Mouse (Mus musculus) limb, embryonic 10.5 days (tissue): ENCODE data around the gene Hist1h4j. TPM values are rescaled to one million over a fixed set of nuclear protein-coding genes. Genes with fewer than 3 reads are reported as not detected.
A peak's percentile ranks its signal among the peaks of the same experiment; 100 is the strongest.
"Not testable (repeated sequence)": the region's sequence is repeated elsewhere in the genome, so short reads cannot be mapped to it uniquely, and the experiment has no call there.

ENCODE experiments used
- DNase-seq: peaks from one replicate; pipeline ENCODE4 v3.0.0-alpha.2; 2017; ENCODE audit warnings: low spot score
- H3K27ac ChIP-seq: fragments of 300-500 bp; sonication (generic); 2 replicates; pipeline ENCODE4 v1.5.1; 2016; ENCODE audit warnings: mild to moderate bottlenecking
- H3K27me3 ChIP-seq: fragments of 300-500 bp; sonication (generic); 2 replicates; pipeline ENCODE4 v1.6.1; 2016; ENCODE audit warnings: low read depth, mild to moderate bottlenecking; ENCODE audit not compliant: poor library complexity, severe bottlenecking
- H3K36me3 ChIP-seq: fragments of 300-500 bp; sonication (generic); 2 replicates; pipeline ENCODE4 v1.6.1; 2016; ENCODE audit warnings: mild to moderate bottlenecking, moderate library complexity
- H3K4me1 ChIP-seq: fragments of 300-500 bp; sonication (generic); 2 replicates; pipeline ENCODE4 v1.6.1; 2016
- H3K4me3 ChIP-seq: fragments of 300-500 bp; sonication (generic); 2 replicates; pipeline ENCODE4 v1.5.1; 2016; ENCODE audit warnings: mild to moderate bottlenecking, moderate library complexity
- H3K9me3 ChIP-seq: fragments of 300-500 bp; sonication (generic); replicated peaks from 2 replicates; pipeline ENCODE4 v1.6.1; 2016; ENCODE audit warnings: mild to moderate bottlenecking
- WGBS: fragments of 180-500 bp; shearing (Covaris S2); methylation state at CpG from one replicate; pipeline ENCODE4 v1.1.7; 2016; 5-methylcytosine and 5-hydroxymethylcytosine counted together
- polyA plus RNA-seq: library from polyadenylated mRNA; unstranded; fragments of >200 nt; fragmentation: Nextera tagmentation; extraction: Ambion mirVana; gene quantifications from 2 replicates; pipeline ENCODE4 v1.2.1, GENCODE M21; 2016

The Hist1h4j gene
- polyA plus RNA-seq, 1 experiment from 2014 or later, result 1.6 TPM

DNA sequence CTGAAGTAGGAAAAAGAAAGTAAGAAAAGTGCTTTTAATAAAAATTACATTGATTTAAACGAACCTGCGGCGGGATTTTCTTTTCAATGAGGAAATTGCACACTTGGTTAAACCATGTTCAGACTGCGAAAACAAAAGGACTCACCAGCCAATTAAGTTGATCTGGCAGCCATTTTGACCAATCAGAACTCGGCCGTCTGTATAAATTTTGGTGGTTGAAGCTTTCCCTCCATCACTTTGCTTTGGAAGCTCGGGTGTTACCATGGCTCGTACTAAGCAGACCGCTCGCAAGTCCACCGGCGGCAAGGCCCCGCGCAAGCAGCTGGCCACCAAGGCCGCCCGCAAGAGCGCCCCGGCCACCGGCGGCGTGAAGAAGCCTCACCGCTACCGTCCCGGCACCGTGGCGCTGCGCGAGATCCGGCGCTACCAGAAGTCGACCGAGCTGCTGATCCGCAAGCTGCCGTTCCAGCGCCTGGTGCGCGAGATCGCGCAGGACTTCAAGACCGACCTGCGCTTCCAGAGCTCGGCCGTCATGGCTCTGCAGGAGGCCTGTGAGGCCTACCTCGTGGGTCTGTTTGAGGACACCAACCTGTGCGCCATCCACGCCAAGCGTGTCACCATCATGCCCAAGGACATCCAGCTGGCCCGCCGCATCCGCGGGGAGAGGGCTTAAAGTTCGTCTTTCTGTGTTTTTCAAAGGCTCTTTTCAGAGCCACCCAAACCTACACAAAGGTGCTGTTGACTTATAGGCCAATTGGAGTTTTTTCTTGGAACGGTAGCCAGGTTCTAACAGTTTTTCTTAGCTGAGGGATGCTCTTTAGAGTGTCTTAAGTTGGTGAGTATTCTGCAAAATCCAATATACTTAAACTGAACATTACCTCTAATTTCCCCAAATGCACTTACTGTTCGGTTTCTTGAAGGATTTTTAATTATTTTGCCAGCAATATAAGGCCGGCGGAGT lies 17.2 kb upstream of the Hist1h4j start, which contains the start of gene Hist1h3h:
Gene Hist1h3h (plus strand): TSS at position 263 of the 961 bp plus-strand sequence.
- Histone ChIP-seq H3K27ac (peak within 1 kb of the TSS; percentile 94), H3K4me1 (peaks cover 25% of the 10 kb centered on the region), H3K4me3 (peak within 1 kb of the TSS; percentile 57)
- H3K36me3 ChIP-seq, H3K9me3 ChIP-seq, H3K27me3 ChIP-seq: not testable (repeated sequence)
- WGBS, result under 1% methylated on average over 28 of the region's 56 CpGs
- DNase-seq, result peak; percentile 85

DNA sequence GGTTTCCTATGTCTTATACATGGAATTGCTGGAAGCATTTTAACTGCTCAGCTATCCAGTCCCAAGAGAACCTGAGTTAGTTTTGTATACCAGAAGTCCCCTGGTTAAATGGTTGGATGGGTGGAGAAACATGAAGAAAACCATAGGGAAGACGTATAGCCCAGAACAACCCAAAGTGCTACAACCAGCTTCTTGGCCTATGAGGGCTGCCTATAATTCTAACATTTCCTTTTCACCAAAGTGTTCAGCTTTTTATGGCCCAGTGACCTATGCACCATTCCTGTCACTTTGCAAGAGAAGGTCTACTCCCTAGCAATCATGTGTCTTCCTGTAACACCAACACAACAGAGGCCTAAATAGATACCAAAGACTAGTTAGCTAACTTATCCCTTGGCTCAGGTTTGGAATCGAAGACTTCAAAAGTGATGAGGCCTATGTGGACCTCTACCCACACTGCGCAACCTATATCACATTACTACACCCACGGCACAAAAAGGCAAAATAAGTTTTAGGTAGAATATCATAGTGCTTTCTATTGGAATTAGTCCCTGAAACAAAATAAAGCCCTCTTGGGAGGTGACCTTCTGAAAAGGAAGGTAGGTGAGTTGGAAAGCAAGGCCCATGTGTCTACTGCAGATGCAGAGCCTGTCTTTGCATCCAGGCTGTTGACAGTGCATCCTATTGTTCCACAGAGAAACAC lies 16.3 kb upstream of the Hist1h4j start:
- peak; percentile 37 for DNase-seq
- 62% methylated on average over 4 of the region's 4 CpGs for WGBS
- Histone ChIP-seq H3K27ac (peak overlapping the region; percentile 94), H3K27me3 (no peaks in the 10 kb centered on the region), H3K36me3 (no peaks in the 10 kb centered on the region), H3K4me3 (peak overlapping the region; percentile 57), H3K4me1 (peaks cover 32% of the 10 kb centered on the region), H3K9me3 (no peaks in the 10 kb centered on the region)

DNA sequence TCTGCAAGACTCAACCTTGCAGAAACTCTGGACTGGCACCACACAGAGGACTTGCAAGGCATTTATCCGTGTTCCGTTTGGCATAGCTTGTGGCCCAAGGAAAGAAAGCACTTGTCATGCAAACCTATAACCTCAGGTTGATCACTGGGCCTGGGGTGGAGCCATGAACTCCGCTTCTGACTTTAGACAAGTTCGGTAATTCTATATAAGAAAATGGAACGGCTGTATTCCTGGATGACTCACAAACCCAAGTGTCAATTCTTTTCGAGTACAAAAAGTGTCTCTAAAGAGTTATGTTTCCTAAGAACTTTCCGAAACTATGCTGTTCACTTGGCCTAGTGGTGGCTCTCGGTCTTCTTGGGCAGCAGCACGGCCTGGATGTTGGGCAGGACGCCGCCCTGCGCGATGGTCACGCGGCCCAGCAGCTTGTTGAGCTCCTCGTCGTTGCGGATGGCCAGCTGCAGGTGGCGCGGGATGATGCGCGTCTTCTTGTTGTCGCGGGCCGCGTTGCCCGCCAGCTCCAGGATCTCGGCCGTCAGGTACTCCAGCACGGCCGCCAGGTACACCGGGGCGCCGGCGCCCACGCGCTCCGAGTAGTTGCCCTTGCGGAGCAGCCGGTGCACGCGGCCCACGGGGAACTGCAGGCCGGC lies 13.6 kb upstream of the Hist1h4j start:
- WGBS, result 3% methylated on average over 24 of the region's 44 CpGs
- not testable (repeated sequence) for H3K36me3 ChIP-seq, H3K9me3 ChIP-seq, H3K27me3 ChIP-seq
- Histone ChIP-seq H3K4me1 (peaks cover 26% of the 10 kb centered on the region), H3K27ac (peak overlapping the region; percentile 94), H3K4me3 (peak overlapping the region; percentile 50)
- peak; percentile 42 for DNase-seq

DNA sequence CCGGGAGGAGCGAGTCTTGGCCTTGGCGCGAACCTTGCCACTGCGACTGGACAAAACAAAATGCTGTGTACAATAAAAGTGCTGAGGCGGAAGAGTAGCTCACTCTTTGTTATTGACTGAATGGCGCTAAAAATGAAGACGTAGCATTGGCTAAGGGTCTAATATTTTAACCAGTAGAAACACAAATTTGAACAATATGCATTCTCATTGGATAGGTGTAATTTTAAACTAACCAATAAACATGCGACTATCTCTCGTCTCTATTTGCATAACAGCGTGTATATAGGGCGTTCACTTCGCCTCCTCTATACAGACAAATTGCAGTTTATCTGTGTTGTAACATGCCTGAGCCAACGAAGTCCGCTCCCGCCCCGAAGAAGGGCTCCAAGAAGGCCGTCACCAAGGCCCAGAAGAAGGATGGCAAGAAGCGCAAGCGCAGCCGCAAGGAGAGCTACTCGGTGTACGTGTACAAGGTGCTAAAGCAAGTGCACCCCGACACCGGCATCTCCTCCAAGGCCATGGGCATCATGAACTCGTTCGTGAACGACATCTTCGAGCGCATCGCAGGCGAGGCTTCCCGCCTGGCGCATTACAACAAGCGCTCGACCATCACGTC lies 13.0 kb upstream of the Hist1h4j start, which contains the start of gene Hist1h2bm:
Gene Hist1h2bm (plus strand): TSS at position 288 of the 616 bp plus-strand sequence.
- peak; percentile 75 for DNase-seq
- under 1% methylated on average over 37 of the region's 37 CpGs for WGBS
- H3K27ac ChIP-seq, result peak within 1 kb of the TSS; percentile 94
- not testable (repeated sequence) for H3K27me3 ChIP-seq, H3K36me3 ChIP-seq, H3K9me3 ChIP-seq
- peak within 1 kb of the TSS; percentile 50 for H3K4me3 ChIP-seq
- H3K4me1 ChIP-seq, result peaks cover 26% of the 10 kb centered on the region

DNA sequence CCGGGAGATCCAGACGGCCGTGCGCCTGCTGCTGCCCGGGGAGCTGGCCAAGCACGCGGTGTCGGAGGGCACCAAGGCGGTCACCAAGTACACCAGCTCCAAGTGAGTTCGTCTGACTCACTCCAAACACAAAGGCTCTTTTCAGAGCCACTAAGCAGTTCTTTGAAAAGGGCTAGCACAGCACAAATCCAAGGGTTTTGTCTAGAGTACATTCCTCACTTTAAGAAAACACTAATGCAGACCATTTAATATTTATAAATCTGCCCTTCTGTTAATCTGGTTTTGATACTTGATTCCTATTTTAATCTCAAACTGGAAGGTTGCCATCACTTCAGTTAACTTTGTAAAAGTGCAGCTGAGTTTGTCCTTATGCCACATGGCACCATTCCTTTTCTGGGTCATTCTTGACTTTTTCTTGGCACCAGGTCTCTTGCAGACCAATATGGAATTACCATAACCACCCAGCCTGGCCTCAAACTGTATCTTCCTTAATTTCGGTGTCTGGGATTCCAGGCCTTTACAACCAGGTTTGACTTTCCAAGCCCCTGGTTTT lies 12.4 kb upstream of the Hist1h4j start:
- Histone ChIP-seq H3K9me3 (no peaks in the 10 kb centered on the region), H3K27me3 (no peaks in the 10 kb centered on the region), H3K4me3 (peak overlapping the region; percentile 50), H3K36me3 (no peaks in the 10 kb centered on the region), H3K4me1 (peaks cover 26% of the 10 kb centered on the region), H3K27ac (peak overlapping the region; percentile 94)
- WGBS, result 3% methylated on average over 11 of the region's 11 CpGs
- peak; percentile 64 for DNase-seq

DNA sequence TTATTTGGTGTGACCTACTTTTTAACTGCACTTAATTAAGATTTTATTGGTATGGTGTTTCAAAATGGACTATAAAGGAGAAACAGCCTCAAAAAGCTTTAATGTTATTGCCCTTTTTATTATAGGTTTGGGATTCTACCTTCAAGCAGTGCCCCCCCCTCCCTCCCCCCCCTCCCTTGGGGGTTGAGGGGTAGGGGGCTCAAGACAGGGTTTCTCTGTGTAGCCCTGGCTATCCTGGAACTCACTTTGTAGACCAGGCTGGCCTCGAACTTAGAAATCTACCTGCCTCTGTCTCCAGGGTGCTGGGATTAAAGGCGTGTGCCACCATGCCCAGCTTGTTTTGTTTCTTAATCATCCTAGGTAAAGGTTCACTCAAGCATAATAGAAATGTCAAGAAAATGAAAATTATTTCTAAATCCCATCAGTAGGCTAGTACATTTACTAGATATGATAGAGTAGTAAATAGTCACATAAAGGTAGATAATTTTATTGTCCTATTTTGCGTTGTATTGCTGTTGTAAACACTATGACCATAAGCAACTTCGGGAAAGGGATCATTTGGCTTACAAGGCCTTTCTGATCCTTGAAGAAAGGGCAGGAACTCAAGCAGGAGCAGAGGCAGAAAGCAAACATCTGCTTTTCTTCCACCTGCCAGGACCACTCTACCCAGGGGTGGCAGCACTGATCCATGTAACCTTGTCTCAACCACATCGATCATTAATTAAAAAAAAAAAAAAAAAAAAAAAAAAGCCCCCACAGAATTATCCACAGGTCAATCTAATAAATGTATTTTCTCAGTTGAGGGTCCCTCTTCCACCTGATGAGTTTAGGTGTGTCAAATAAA lies 11.6 kb upstream of the Hist1h4j start:
- 35% methylated on average over 5 of the region's 5 CpGs for WGBS
- Histone ChIP-seq H3K4me3 (peak overlapping the region; percentile 50), H3K9me3 (no peaks in the 10 kb centered on the region), H3K27me3 (no peaks in the 10 kb centered on the region), H3K4me1 (peaks cover 24% of the 10 kb centered on the region), H3K36me3 (no peaks in the 10 kb centered on the region), H3K27ac (peak overlapping the region; percentile 94)
- DNase-seq, result peak; percentile 44

DNA sequence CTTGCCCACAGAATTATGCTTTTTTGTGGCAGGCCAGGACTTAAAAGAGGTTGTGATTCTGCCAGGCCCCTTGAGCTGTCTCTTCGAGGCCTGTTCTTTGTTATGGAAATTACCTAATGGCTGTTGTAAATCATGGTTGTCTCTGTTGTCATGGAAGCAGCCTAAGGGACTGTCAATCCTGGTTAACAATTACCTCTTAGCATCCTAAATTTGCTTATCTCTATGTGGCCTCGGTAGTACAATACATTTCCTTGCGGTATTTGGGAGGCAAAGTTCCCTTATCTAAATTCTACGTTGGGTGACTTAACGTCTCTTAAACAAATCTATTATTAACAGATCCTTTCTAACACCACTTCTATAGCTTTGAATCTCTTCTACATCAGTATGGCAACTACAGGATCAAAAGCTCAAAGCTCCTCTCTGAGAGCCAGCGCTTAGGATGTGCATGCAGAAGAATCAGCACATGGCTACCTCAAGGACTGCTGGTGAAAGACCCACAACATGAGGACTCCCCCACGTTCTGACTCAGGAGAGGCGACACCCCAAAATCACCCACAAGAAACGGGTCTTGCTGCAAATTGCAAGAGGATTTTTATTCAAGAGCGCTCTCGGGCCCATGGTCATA lies 6.8 kb upstream of the Hist1h4j start:
- DNase-seq, result no peak
- Histone ChIP-seq H3K9me3 (no peaks in the 10 kb centered on the region), H3K4me1 (peaks cover 3% of the 10 kb centered on the region; the same call in 1 of the 2 replicates), H3K27ac (no peak overlapping the region), H3K27me3 (no peaks in the 10 kb centered on the region), H3K36me3 (no peaks in the 10 kb centered on the region), H3K4me3 (no peak overlapping the region)
- WGBS, result 18% methylated on average over 11 of the region's 11 CpGs

DNA sequence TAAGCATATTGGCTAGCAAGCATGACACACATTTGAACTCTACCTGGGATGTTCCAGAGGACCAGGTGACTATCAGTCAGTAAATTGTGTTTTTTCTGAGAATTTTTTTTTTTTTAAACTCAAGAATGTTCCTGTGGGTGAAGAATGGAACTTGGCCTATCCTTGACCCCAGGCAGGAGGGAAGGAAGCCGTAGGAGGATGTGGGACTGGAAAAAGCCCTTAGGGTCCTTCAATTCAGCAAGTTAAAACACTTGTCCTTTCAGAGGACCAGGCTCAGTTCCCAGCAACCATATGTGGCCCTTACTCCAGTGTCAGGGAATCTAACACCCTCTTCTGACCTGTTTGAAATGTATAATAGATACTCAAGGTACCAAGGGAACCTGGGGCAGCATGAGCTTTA lies 5.3 kb upstream of the Hist1h4j start:
- Histone ChIP-seq H3K9me3 (no peaks in the 10 kb centered on the region), H3K27me3 (no peaks in the 10 kb centered on the region), H3K4me1 (peaks cover 13% of the 10 kb centered on the region), H3K27ac (0 out of 2 replicates have a peak overlapping the region, but pooled peaks have one; percentile 7), H3K4me3 (no peak overlapping the region), H3K36me3 (no peaks in the 10 kb centered on the region)
- WGBS, result 64% methylated on average over 1 of the region's 1 CpGs
- no peak for DNase-seq

DNA sequence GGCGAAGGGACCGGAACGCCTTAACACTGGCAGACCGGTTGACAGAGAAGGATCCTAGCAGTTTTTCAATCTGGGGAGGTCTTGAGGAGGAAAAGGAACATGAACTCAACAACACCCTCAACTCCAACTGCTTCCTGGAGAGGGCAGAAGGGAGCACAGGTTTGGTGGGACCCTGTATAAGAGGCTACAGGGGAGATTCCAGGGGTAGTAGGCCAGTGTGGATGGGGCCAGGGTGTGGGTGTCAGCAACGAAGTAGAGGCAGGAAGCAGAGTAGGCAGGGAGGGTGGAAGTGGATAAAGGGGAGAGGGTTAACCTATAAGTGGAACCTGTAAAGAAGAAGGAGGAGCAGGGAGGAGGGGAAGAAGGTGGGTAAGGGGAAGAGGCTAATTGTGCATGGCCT lies 1.4 kb upstream of the Hist1h4j start:
- Histone ChIP-seq H3K27ac (peak overlapping the region; percentile 98), H3K36me3 (no peaks in the 10 kb centered on the region), H3K4me3 (peak overlapping the region; percentile 60; the same call in 1 of the 2 replicates), H3K9me3 (no peaks in the 10 kb centered on the region), H3K4me1 (peaks cover 13% of the 10 kb centered on the region), H3K27me3 (no peaks in the 10 kb centered on the region)
- peak; percentile 50 for DNase-seq
- WGBS, result 58% methylated on average over 5 of the region's 5 CpGs

DNA sequence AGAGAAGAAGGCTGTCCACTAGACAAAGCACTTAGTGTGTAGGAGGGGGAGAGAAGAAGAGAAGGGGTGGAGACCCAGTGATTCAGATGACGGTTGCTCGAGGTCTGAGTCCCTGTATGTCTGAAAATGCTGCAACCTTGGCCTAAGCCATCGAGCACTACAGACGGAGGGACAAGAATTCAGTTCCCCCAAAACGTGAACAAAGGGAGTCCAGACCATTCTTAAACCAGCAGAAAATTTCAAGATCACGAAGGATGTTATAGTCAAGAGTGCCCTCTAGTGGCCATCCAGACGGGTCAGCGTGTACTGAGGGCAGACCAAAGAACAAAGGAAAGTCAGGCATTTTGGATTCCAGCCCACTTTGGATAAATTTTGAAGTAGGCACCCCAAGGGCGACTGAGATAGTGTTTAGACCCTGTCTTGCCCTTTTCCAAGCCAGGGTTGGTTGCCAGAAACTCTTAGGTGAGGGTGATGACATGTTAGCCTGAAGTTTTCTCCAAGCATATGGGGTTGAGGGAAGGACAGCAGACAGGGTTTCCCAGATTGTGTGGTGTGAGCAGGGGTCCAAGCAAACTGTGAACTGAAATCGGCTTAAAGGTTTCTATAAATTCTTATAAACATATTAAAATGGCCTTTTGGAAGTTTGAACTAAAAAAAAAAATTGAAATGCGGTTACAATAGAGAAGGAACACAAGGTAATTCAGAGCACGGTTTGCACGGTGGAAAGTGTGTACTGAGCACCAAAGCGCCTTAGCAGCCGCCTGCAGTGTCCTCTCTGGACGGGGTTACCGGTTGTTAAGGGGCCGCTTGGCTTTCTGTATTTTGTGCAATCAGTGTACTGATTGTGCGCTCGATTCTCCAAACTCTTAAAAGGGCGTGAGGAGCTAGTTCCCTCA lies 606 bp upstream of the Hist1h4j start:
- H3K27ac ChIP-seq, result peak overlapping the region; percentile 98
- peak overlapping the region; percentile 60 for H3K4me3 ChIP-seq
- H3K27me3 ChIP-seq, result no peaks in the 10 kb centered on the region
- H3K4me1 ChIP-seq, result peaks cover 13% of the 10 kb centered on the region
- WGBS, result under 1% methylated on average over 21 of the region's 21 CpGs
- peak; percentile 83 for DNase-seq
- no peaks in the 10 kb centered on the region for H3K9me3 ChIP-seq
- H3K36me3 ChIP-seq, result no peaks in the 10 kb centered on the region
